Mouse (Mus musculus): ENCODE results near the gene Rab3il1. TPM values are rescaled to one million over a fixed set of nuclear protein-coding genes. Genes with fewer than 3 reads are reported as not detected.
"Not testable (repeated sequence)": the region's sequence is repeated elsewhere in the genome, so short reads cannot be mapped to it uniquely, and the experiment has no call there.

Rab3il1 gene
- polyA plus RNA-seq, 1 experiment: 66.0 TPM

DNA sequence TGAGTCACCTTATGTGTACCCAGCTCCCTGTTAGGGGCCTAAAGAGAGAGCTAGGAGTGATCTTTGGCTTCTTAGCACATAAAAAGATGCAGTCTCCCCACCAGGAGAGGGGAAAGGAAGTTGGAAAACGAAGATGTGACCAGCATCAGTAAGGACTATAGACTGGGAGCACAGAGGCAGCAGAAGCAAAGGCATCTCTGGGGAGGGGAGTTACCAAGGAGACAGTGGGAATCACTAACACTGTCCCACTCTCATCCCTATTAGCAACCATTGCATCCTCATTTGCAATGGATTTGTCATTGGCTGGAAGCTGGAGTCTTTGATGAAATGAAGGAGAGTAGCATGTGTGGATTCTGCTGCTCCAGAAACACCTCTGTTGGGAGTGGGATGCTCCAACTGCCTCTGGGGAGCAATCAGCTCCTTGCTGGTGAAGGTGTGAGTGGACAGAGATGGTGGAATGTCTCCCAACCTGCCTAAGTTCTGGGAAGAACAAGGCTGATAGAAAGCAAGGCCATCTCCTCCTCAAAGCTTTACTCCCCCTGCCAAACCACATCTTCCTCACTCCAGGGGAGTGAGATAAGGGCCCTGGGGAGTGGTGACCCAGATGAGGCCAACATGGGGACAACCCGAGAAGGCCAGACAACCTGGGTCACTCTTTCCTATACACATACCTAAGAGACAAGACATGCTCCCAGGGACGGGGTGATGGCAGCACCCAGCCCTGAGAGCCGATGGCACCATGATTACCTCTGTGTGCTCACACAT is 44.7 kb upstream of the Rab3il1 start:
- Histone ChIP-seq H3K36me3 (ENCODE audit: control insufficient read depth, insufficient read depth, low read length) (no peaks in the 10 kb centered on the region), H3K4me1 (ENCODE audit: control insufficient read depth, insufficient read depth, low read length) (peaks cover 9% of the 10 kb centered on the region; the same call in 1 of the 2 replicates), H3K27me3 (replicated peaks; ENCODE audit: control insufficient read depth, insufficient read depth, low read length) (no peaks in the 10 kb centered on the region), H3K4me3 (ENCODE audit: insufficient read depth, low read depth, low read length) (no peak overlapping the region), H3K27ac (ENCODE audit: insufficient read depth, low read depth, low read length) (no peak overlapping the region)
- no peak for DNase-seq
- 89% methylated on average over 4 of the region's 4 CpGs for WGBS
- TF ChIP-seq CTCF (conservative IDR thresholded peaks at IDR 0.05; ENCODE audit: insufficient read depth, insufficient read length, low read depth, low read length): no peak
- no peak for TF ChIP-seq POLR2A (IDR thresholded peaks at IDR 0.05; ENCODE audit: low read depth, low read length)

DNA sequence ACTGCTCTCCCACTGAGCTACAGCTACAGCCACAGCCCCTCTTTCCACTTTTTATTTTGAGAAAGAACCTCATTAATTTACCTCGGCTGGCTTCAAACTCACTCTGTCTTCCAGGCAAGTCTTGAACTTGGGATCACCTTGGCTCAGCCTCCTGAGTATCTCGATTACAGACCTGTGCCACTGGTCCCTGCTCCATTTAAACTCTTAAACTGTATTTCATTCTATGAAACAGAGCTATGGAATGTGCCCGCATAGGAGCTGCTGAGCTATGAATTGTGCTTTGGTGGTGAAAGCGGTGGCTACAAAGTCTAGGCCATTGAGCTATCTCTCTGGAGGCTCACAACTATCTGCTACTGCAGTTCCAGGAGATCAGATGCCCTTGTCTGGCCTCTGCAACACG is 43.5 kb upstream of the Rab3il1 start:
- H3K27ac ChIP-seq (ENCODE audit: insufficient read depth, low read depth, low read length): no peak overlapping the region
- peaks cover 9% of the 10 kb centered on the region; the same call in 1 of the 2 replicates for H3K4me1 ChIP-seq (ENCODE audit: control insufficient read depth, insufficient read depth, low read length)
- no peaks in the 10 kb centered on the region for H3K36me3 ChIP-seq (ENCODE audit: control insufficient read depth, insufficient read depth, low read length)
- H3K27me3 ChIP-seq (replicated peaks; ENCODE audit: control insufficient read depth, insufficient read depth, low read length): no peaks in the 10 kb centered on the region
- DNase-seq: no peak
- TF ChIP-seq CTCF (conservative IDR thresholded peaks at IDR 0.05; ENCODE audit: insufficient read depth, insufficient read length, low read depth, low read length) (no peak), POLR2A (IDR thresholded peaks at IDR 0.05; ENCODE audit: low read depth, low read length) (no peak)
- 93% methylated on average over 5 of the region's 5 CpGs for WGBS
- H3K4me3 ChIP-seq (ENCODE audit: insufficient read depth, low read depth, low read length): no peak overlapping the region

GRCm38 (mm10) chr19:9960769-9961168 is 40.7 kb upstream of the Rab3il1 start:
- 79% methylated on average over 5 of the region's 5 CpGs for WGBS
- Histone ChIP-seq H3K36me3 (ENCODE audit: control insufficient read depth, insufficient read depth, low read length) (no peaks in the 10 kb centered on the region), H3K27me3 (replicated peaks; ENCODE audit: control insufficient read depth, insufficient read depth, low read length) (no peaks in the 10 kb centered on the region), H3K27ac (ENCODE audit: insufficient read depth, low read depth, low read length) (no peak overlapping the region), H3K4me3 (ENCODE audit: insufficient read depth, low read depth, low read length) (no peak overlapping the region), H3K4me1 (ENCODE audit: control insufficient read depth, insufficient read depth, low read length) (no peaks in the 10 kb centered on the region)
- no peak for TF ChIP-seq CTCF (conservative IDR thresholded peaks at IDR 0.05; ENCODE audit: insufficient read depth, insufficient read length, low read depth, low read length)
- TF ChIP-seq POLR2A (IDR thresholded peaks at IDR 0.05; ENCODE audit: low read depth, low read length): no peak
- DNase-seq: no peak

GRCm38 (mm10) chr19:9964205-9964916 is 37.1 kb upstream of the Rab3il1 start:
- Histone ChIP-seq H3K36me3 (ENCODE audit: control insufficient read depth, insufficient read depth, low read length) (no peaks in the 10 kb centered on the region), H3K4me1 (ENCODE audit: control insufficient read depth, insufficient read depth, low read length) (no peaks in the 10 kb centered on the region; the same call in 1 of the 2 replicates), H3K27ac (ENCODE audit: insufficient read depth, low read depth, low read length) (0 out of 2 replicates have a peak overlapping the region, but pooled peaks have one; percentile 1), H3K4me3 (ENCODE audit: insufficient read depth, low read depth, low read length) (peak overlapping the region; percentile 3; the same call in 1 of the 2 replicates), H3K27me3 (replicated peaks; ENCODE audit: control insufficient read depth, insufficient read depth, low read length) (no peaks in the 10 kb centered on the region)
- TF ChIP-seq CTCF (conservative IDR thresholded peaks at IDR 0.05; ENCODE audit: insufficient read depth, insufficient read length, low read depth, low read length) (no peak), POLR2A (IDR thresholded peaks at IDR 0.05; ENCODE audit: low read depth, low read length) (no peak)
- WGBS: 23% methylated on average over 7 of the region's 7 CpGs
- peak; percentile 53 for DNase-seq

DNA sequence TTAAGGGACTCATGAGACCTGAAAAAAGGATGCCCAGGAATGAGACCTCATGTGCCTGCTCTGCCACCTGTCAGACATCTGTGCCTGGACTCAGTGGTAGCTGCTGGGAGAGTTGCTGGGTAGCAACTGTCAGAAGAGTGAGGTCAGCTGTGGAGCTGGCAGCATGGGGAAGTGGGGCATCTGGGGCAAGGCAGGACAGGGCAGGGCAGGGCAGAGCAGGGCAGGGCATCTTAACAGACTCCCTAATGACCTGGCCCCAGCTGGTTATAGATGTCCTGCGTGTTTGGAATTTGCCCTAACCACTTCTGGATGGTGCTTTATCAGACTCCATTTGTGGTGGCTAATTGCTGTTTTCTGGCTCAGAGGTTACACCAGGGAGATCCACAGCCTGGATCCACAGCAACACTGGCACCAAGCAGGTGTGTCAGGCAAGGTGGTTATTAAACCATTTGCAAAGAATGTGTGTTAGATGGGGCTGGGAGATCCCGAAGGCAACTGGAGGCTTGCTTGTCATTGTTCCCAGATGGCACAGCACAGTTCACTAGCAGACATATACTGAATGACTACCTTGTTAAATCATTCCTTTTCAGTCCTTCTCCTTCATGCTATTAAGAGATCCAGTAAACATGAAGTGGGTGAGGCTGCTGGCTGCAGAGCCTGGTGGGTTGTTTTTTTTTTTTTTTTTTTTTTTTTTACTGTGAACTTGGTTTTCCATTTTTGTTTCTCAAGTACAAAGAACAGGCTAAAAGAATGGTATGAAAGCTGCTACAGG is 35.2 kb upstream of the Rab3il1 start:
- no peak for TF ChIP-seq CTCF (conservative IDR thresholded peaks at IDR 0.05; ENCODE audit: insufficient read depth, insufficient read length, low read depth, low read length)
- TF ChIP-seq POLR2A (IDR thresholded peaks at IDR 0.05; ENCODE audit: low read depth, low read length): no peak
- DNase-seq: no peak
- WGBS: 33% methylated on average over 2 of the region's 2 CpGs
- Histone ChIP-seq H3K4me3 (ENCODE audit: insufficient read depth, low read depth, low read length) (no peak overlapping the region), H3K27me3 (replicated peaks; ENCODE audit: control insufficient read depth, insufficient read depth, low read length) (no peaks in the 10 kb centered on the region), H3K27ac (ENCODE audit: insufficient read depth, low read depth, low read length) (no peak overlapping the region), H3K4me1 (ENCODE audit: control insufficient read depth, insufficient read depth, low read length) (peaks cover 2% of the 10 kb centered on the region; the same call in 1 of the 2 replicates), H3K36me3 (ENCODE audit: control insufficient read depth, insufficient read depth, low read length) (no peaks in the 10 kb centered on the region)

DNA sequence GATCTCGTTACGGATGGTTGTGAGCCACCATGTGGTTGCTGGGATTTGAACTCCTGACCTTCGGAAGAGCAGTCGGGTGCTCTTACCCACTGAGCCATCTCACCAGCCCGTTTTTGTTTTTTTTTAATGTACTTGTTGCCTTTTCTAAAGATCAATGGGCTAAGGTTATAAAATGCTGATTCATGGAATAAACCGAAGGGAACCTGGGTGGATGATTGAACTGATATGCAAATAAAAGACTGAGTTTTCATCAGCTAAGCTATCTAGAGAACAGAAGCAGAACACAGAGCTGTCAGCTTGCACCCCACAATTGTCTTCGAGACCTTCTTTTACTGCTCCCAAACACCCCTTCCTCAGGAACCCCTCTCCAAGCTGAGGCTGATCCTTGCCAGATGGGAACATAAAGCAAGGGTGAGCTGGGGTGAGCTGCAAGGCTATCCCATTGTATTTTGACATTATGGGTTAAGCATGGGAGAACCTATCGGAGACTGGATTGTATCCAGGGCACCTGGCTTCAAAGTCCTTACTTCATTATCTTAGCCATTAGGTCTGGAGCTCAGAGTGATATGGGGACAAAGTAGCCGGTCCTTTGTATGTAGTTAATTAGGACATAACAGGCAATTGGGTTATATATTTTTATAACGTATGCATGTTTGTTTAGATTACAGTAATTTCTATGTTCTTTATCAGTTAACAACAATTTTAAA is 33.2 kb upstream of the Rab3il1 start:
- H3K36me3 ChIP-seq (ENCODE audit: control insufficient read depth, insufficient read depth, low read length): no peaks in the 10 kb centered on the region
- no peaks in the 10 kb centered on the region for H3K27me3 ChIP-seq (replicated peaks; ENCODE audit: control insufficient read depth, insufficient read depth, low read length)
- no peak for TF ChIP-seq CTCF (conservative IDR thresholded peaks at IDR 0.05; ENCODE audit: insufficient read depth, insufficient read length, low read depth, low read length)
- TF ChIP-seq POLR2A (IDR thresholded peaks at IDR 0.05; ENCODE audit: low read depth, low read length): no peak
- WGBS: 75% methylated on average over 10 of the region's 10 CpGs
- H3K4me1 ChIP-seq (ENCODE audit: control insufficient read depth, insufficient read depth, low read length): peaks cover 3% of the 10 kb centered on the region; the same call in 1 of the 2 replicates
- no peak overlapping the region for H3K4me3 ChIP-seq (ENCODE audit: insufficient read depth, low read depth, low read length)
- no peak for DNase-seq
- H3K27ac ChIP-seq (ENCODE audit: insufficient read depth, low read depth, low read length): no peak overlapping the region

- peaks cover 23% of the 10 kb centered on the region for H3K4me1 ChIP-seq (ENCODE audit: control insufficient read depth, insufficient read depth, low read length)
- DNase-seq: peak; percentile 58
- WGBS: 25% methylated on average over 2 of the region's 2 CpGs
- H3K27ac ChIP-seq (ENCODE audit: insufficient read depth, low read depth, low read length): peak overlapping the region; percentile 2; the same call in 1 of the 2 replicates
- H3K4me3 ChIP-seq (ENCODE audit: insufficient read depth, low read depth, low read length); H3K36me3 ChIP-seq (ENCODE audit: control insufficient read depth, insufficient read depth, low read length); H3K27me3 ChIP-seq (replicated peaks; ENCODE audit: control insufficient read depth, insufficient read depth, low read length): not testable (repeated sequence)
Observed at GRCm38 (mm10) chr19:9974853-9975252, 26.6 kb upstream of the Rab3il1 start.
